Mouse (Mus musculus) spleen, adult 2 months (tissue): Measurements from ENCODE around the gene Ubap2l. TPM values are rescaled to one million over a fixed set of nuclear protein-coding genes. Genes with fewer than 3 reads are reported as not detected.

Experiments
- DNase-seq, 2 experiments: peaks; one replicate each; pipeline versions ENCODE4 v3.0.0 to v3.0.0-alpha.2; 2012 to 2021; ENCODE audit warnings: low spot score in 2 of 2, low read depth in 1 of 2
- H3K27ac ChIP-seq: fragments of 200-500 bp; 2 replicates; pipeline ENCODE4 v1.5.1; 2012; ENCODE audit warnings: low read length, inconsistent platforms; ENCODE audit not compliant: insufficient read depth
- H3K27me3 ChIP-seq: fragments of 200-500 bp; 2 replicates; pipeline ENCODE4 v1.6.1; 2012; ENCODE audit warnings: mild to moderate bottlenecking, moderate library complexity, low read length, inconsistent platforms; ENCODE audit not compliant: control insufficient read depth, insufficient read depth
- H3K36me3 ChIP-seq: fragments of 200-500 bp; 2 replicates; pipeline ENCODE4 v1.6.1; 2012; ENCODE audit warnings: mild to moderate bottlenecking, low read length, inconsistent platforms; ENCODE audit not compliant: control insufficient read depth, insufficient read depth
- H3K4me1 ChIP-seq: fragments of 200-500 bp; 2 replicates; pipeline ENCODE4 v1.6.1; 2011; ENCODE audit warnings: inconsistent platforms; ENCODE audit not compliant: control insufficient read depth, insufficient read depth, insufficient read length
- H3K4me3 ChIP-seq: fragments of 200-500 bp; 2 replicates; pipeline ENCODE4 v1.5.1; 2011; ENCODE audit warnings: mild to moderate bottlenecking, inconsistent platforms; ENCODE audit not compliant: insufficient read depth, insufficient read length; ENCODE audit errors: extremely low read depth
- CTCF ChIP-seq: fragments of 200-500 bp; IDR thresholded peaks from 2 replicates; pipeline ENCODE4 v1.5.1; 2011; ENCODE audit warnings: mild to moderate bottlenecking, inconsistent platforms; ENCODE audit not compliant: insufficient read depth, insufficient read length, insufficient replicate concordance; ENCODE audit errors: extremely low read depth
- POLR2A ChIP-seq: fragments of 200-500 bp; IDR thresholded peaks from 2 replicates; pipeline ENCODE4 v1.6.1; 2011; ENCODE audit warnings: low read depth, low read length, inconsistent platforms
- WGBS: fragments of 180-500 bp; shearing (Covaris S2); methylation state at CpG from one replicate; pipeline ENCODE4 v1.1.7; 2018; 5-methylcytosine and 5-hydroxymethylcytosine counted together
- polyA plus RNA-seq: library from polyadenylated mRNA; depleted of rRNA; stranded (reverse); fragments of >200 nt; gene quantifications from 2 replicates; pipeline ENCODE4 v1.2.3, GENCODE M21; 2012

The Ubap2l gene
- polyA plus RNA-seq, 1 experiment: 81.5 TPM

DNA sequence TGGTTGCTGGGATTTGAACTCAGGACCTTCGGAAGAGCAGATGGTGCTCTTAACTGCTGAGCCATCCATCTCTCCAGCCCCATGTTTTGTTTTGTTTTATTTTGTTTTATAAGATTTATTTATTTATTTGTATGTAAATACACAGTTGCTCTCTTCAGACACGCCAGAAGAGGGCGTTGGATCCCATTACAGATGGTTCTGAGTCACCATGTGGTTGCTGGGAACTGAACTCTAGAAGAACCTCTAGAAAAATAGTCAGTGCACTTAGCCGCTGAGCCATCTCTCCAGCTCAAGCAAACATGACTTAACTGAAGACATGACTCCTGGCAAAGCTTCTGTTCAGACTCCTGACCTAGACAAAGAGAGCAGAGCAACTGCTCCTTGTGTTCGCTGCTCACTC lies 70.0 kb downstream of the Ubap2l start:
- no peak for DNase-seq
- Histone ChIP-seq H3K27me3 (no peaks in the 10 kb centered on the region), H3K36me3 (no peaks in the 10 kb centered on the region), H3K4me3 (no peak overlapping the region), H3K4me1 (no peaks in the 10 kb centered on the region), H3K27ac (no peak overlapping the region)
- WGBS: 81% methylated on average over 5 of the region's 5 CpGs
- no peak for TF ChIP-seq POLR2A
- no peak for TF ChIP-seq CTCF

DNA sequence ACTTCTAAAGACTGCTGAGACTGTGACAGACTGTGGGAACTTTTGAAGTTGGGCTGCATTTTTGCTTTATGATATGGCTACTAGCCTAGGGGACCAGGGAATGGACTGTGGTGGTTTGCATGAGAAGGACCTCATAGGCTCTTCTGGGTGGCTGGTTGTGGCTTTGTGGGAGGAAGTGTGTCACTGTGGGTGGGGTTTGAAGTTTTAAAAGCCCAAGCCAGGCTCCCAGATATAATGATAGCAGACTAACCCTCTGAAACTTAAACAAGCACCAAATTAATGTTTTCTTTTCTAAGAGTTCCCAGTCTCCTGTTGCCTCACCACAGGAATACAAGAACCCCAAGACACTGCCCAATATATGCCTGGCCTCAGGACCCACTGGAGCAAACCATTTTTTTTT lies 75.6 kb downstream of the Ubap2l start:
- Histone ChIP-seq H3K27ac (no peak overlapping the region), H3K27me3 (no peaks in the 10 kb centered on the region)
- TF ChIP-seq POLR2A: no peak

DNA sequence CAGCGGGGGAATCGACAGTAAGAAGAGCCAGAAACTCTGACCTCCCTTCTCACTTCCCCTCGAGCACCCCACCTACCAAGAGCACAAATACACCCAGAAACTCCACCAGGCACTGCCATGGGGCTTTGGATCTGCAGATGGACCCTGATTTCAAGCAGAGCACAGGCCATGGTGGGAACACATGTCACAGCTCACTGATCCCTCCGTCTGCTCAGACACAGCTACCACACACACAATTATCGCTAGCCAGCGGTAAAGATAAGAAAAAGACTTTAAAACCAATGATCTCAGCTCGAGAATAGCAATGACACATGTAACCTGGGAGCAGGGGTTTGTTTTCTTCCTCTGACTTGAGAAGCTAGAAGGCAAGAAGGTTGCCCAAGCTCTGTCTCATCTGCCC lies 83.9 kb downstream of the Ubap2l start:
- Histone ChIP-seq H3K4me3 (no peak overlapping the region), H3K36me3 (no peaks in the 10 kb centered on the region), H3K4me1 (peaks cover 6% of the 10 kb centered on the region; the same call in 1 of the 2 replicates), H3K27me3 (no peaks in the 10 kb centered on the region), H3K27ac (no peak overlapping the region)
- DNase-seq: no peak
- WGBS: 32% methylated on average over 7 of the region's 7 CpGs
- TF ChIP-seq POLR2A: no peak
- no peak for TF ChIP-seq CTCF

More for the DNA sequence above, 75.6 kb downstream of the Ubap2l start:
- H3K36me3 ChIP-seq: no peaks in the 10 kb centered on the region
- no peak overlapping the region for H3K4me3 ChIP-seq
- no peak for DNase-seq
- no peaks in the 10 kb centered on the region; the same call in 1 of the 2 replicates for H3K4me1 ChIP-seq

DNA sequence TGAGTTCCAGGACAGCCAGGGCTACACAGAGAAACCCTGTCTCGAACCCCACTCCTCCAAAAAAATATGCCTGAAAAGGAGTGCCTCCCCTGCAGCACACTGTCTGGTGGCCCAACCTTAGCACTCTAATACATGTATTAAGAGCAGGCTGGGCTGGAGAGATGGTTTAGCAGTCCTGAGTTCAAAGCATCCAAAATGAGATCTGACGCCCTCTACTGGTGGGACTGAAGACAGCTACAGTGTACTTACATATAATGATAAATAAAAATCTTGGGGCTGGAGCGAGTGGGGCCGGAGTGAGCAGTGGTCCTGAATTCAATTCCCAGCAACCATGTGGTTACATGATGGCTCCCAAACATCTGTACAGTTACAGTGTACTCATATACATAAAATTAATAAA lies 85.5 kb downstream of the Ubap2l start:
- WGBS: 60% methylated on average over 4 of the region's 4 CpGs
- H3K4me3 ChIP-seq: no peak overlapping the region
- H3K27ac ChIP-seq: no peak overlapping the region
- H3K27me3 ChIP-seq: no peaks in the 10 kb centered on the region
- H3K4me1 ChIP-seq: peaks cover 12% of the 10 kb centered on the region; the same call in 1 of the 2 replicates
- no peaks in the 10 kb centered on the region for H3K36me3 ChIP-seq
- DNase-seq: peak; percentile 21 to 49
- TF ChIP-seq CTCF: no peak; the same call in 1 of the 2 replicates
- TF ChIP-seq POLR2A: no peak

- Histone ChIP-seq H3K4me3 (no peak overlapping the region), H3K36me3 (no peaks in the 10 kb centered on the region), H3K27me3 (no peaks in the 10 kb centered on the region), H3K4me1 (peaks cover 21% of the 10 kb centered on the region; the same call in 1 of the 2 replicates), H3K27ac (no peak overlapping the region)
- 90% methylated on average over 5 of the region's 5 CpGs for WGBS
- DNase-seq: no peak
- TF ChIP-seq POLR2A: no peak
- TF ChIP-seq CTCF: no peak
Measured at GRCm38 (mm10) chr3:89965972-89966371, 86.5 kb downstream of the Ubap2l start.

DNA sequence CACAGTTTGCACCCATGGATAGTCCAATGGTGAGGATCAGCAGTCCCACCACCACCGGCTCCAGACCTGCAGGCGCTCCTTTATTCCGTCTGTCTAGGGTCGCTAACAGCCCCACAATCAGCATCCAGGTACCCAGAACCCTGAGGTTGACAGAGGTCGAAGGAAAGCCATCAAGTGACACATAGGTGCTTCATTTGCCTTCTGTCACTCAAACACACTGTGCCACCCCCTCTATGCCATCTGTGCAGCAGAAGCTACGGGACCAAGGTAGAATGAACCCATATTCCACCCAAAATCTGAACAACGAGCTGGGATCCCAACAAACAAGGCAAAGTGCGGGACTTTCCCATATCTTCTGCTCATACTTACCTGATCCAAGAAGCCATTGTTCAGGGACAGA lies 86.9 kb downstream of the Ubap2l start:
- no peak for DNase-seq
- H3K36me3 ChIP-seq: no peaks in the 10 kb centered on the region
- no peak for TF ChIP-seq POLR2A
- TF ChIP-seq CTCF: no peak
- H3K4me1 ChIP-seq: peaks cover 25% of the 10 kb centered on the region; the same call in 1 of the 2 replicates
- no peak overlapping the region for H3K27ac ChIP-seq
- 92% methylated on average over 8 of the region's 8 CpGs for WGBS
- no peak overlapping the region for H3K4me3 ChIP-seq
- H3K27me3 ChIP-seq: no peaks in the 10 kb centered on the region

- peak; percentile 54; the same call in 1 of the 2 replicates for TF ChIP-seq CTCF
- TF ChIP-seq POLR2A: no peak
- peaks cover 32% of the 10 kb centered on the region for H3K4me1 ChIP-seq
- peak overlapping the region; percentile 98 for H3K4me3 ChIP-seq
- 11% methylated on average over 22 of the region's 22 CpGs for WGBS
- no peaks in the 10 kb centered on the region for H3K36me3 ChIP-seq
- peak in 1 of 2 experiments; percentile 23 for DNase-seq
- peak overlapping the region; percentile 92 for H3K27ac ChIP-seq
- no peaks in the 10 kb centered on the region for H3K27me3 ChIP-seq
Measured at GRCm38 (mm10) chr3:89963926-89964739, 88.3 kb downstream of the Ubap2l start.
